Mouse (Mus musculus) retina, postnatal 1 day (tissue): ENCODE data around the gene Gpc6.

Experiments used
- DNase-seq: peaks from one replicate; pipeline ENCODE4 v3.0.0-alpha.2; 2012

Gene Gpc6

GRCm38 (mm10) chr14:117068179-117068578, 143.1 kb downstream of the Gpc6 start:
- peak; percentile 88 for DNase-seq

GRCm38 (mm10) chr14:117070470-117071085, 145.5 kb downstream of the Gpc6 start:
- no peak for DNase-seq

- no peak for DNase-seq
Measured at GRCm38 (mm10) chr14:117093586-117093985, 168.5 kb downstream of the Gpc6 start.

GRCm38 (mm10) chr14:117106900-117107299, 181.8 kb downstream of the Gpc6 start:
- no peak for DNase-seq

- DNase-seq: no peak
Measured at GRCm38 (mm10) chr14:117113153-117113552, 188.0 kb downstream of the Gpc6 start.

GRCm38 (mm10) chr14:117122036-117122435, 196.9 kb downstream of the Gpc6 start:
- no peak for DNase-seq

- DNase-seq: no peak
Measured at GRCm38 (mm10) chr14:117130334-117130733, 205.2 kb downstream of the Gpc6 start.

- DNase-seq: no peak
Measured at GRCm38 (mm10) chr14:117131324-117131723, 206.2 kb downstream of the Gpc6 start.

GRCm38 (mm10) chr14:117141077-117141848, 216.1 kb downstream of the Gpc6 start:
- peak; percentile 73 for DNase-seq

- DNase-seq: no peak
Measured at GRCm38 (mm10) chr14:117146089-117146488, 221.0 kb downstream of the Gpc6 start.

- DNase-seq: no peak
Measured at GRCm38 (mm10) chr14:117146665-117147064, 221.6 kb downstream of the Gpc6 start.

GRCm38 (mm10) chr14:117151621-117152020, 226.5 kb downstream of the Gpc6 start:
- no peak for DNase-seq

GRCm38 (mm10) chr14:117155884-117156465, 230.9 kb downstream of the Gpc6 start:
- DNase-seq: no peak

GRCm38 (mm10) chr14:117157426-117157825, 232.3 kb downstream of the Gpc6 start:
- DNase-seq: no peak

- DNase-seq: no peak
Measured at GRCm38 (mm10) chr14:117166350-117166749, 241.2 kb downstream of the Gpc6 start.

GRCm38 (mm10) chr14:117193364-117193763, 268.2 kb downstream of the Gpc6 start:
- no peak for DNase-seq

- peak; percentile 17 for DNase-seq
Measured at GRCm38 (mm10) chr14:117202012-117202411, 276.9 kb downstream of the Gpc6 start.

GRCm38 (mm10) chr14:117203960-117204359, 278.8 kb downstream of the Gpc6 start:
- DNase-seq: no peak

GRCm38 (mm10) chr14:117214373-117214772, 289.3 kb downstream of the Gpc6 start:
- no peak for DNase-seq

GRCm38 (mm10) chr14:117226920-117227319, 301.8 kb downstream of the Gpc6 start:
- DNase-seq: no peak

- no peak for DNase-seq
Measured at GRCm38 (mm10) chr14:117230476-117230875, 305.4 kb downstream of the Gpc6 start.

GRCm38 (mm10) chr14:117238226-117238625, 313.1 kb downstream of the Gpc6 start:
- peak; percentile 44 for DNase-seq

GRCm38 (mm10) chr14:117239694-117240427, 314.7 kb downstream of the Gpc6 start:
- no peak for DNase-seq
